Mouse (Mus musculus): Measurements from ENCODE around the gene Adamts2.

GRCm38 (mm10) chr11:50827010-50827953, 225.4 kb downstream of the Adamts2 start, which contains the start of gene Zfp354c:
- no peak for TF ChIP-seq CTCF (IDR thresholded peaks at IDR 0.05; ENCODE audit: control insufficient read depth, insufficient read depth, insufficient read length)
- no peak for TF ChIP-seq MAX (IDR thresholded peaks at IDR 0.05)
- no peak for TF ChIP-seq CEBPB (IDR thresholded peaks at IDR 0.05; ENCODE audit: low read depth)
- TF ChIP-seq MYOG (IDR thresholded peaks at IDR 0.05; ENCODE audit: control insufficient read depth, extremely low read depth, insufficient read length) = no peak
- TF ChIP-seq MYOD1 (IDR thresholded peaks at IDR 0.05; ENCODE audit: control insufficient read depth, insufficient read length, low read depth) = no peak
- no peak for TF ChIP-seq USF1 (IDR thresholded peaks at IDR 0.05; ENCODE audit: low read depth)

Data from C2C12 (cell line).